Mouse (Mus musculus): ENCODE measurements around the gene Drd2.

Drd2 gene

DNA sequence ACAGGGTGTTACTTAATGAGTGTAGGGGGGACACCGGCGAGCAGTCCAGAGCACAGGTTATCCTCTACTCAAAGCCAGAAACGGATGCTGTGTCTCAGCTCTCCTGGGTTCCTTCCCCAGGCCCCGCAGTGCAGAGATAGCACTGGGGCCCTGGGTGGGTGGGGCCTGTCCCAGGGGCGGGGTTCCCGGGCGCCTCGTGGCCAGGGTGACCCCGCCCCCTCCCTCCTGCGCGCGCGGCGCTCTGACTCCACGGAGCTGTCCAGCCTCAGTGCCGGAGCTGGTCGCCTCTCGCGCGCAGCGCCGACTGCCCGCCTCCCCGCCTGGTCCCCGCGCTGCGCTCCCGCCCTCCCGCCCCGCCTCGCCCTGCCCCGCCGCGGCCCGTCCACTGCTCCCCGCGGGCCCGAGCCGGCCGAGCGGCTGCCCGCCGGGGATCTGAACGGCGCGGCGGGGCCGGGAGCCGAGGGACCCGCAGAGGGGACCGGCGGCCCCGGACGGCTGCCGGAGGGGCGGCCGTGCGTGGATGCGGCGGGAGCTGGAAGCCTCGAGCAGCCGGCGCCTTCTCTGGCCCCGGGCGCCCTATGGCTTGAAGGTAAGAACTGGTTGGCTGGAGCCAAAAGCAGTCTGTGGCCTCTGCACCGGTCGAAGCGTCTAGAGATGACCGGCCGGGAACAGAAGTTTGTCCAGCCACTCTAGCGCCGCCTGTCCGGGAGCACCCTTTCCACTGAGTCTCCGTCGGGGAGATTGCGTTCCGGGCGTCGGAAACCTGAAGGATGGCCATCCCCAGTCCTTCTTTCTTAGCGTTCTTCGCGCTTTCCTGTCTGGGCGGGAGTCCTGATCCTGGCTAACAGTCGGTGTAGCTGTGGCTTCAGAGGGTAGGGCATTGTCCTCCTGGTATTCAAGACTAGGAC is at the start of gene Drd2:
Drd2 (plus strand) TSS at position 492 of the 908 bp plus-strand sequence.
- no peak for DNase-seq

GRCm38 (mm10) chr9:49295101-49295500 is 45.3 kb upstream of the Drd2 start:
- DNase-seq = no peak

DNA sequence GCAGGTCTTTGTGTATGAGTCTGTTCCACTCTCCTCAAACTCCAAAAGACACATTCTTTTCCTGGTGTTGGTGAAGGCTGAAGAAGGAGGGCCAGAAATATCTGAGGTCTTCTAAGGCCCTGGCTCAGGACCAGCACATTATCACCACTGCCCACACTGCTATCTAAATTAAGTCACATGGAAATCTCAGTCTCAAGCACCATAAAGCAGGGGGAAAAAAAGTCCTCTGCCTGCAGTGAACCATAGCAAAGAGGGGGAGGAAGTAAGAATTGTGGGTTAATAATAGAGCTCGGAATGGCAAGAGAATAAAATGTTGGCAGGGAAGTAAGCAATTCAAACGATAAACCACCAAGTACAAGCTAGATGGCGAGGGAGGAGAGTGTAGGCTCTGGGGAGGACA is 32.9 kb upstream of the Drd2 start:
- no peak for DNase-seq

DNA sequence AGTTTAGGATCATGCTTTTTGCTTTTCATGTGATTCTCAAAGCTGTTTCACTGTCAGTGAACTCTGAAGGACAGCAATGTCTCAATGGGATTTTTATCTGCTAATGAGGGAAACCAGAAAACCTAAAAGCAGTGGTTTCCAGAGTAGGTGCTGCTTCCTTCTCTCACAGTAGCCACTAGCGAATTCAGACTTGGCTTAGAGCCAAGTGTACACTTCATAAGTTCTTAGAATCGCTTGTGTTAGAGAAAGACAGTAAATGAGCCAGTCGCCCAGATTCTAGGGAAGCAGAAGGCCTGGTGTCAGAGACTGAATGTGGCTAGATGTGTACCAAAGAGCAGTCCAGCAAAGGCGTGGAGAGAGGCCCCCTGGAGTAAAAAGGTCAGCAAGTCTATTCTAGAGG is 29.6 kb upstream of the Drd2 start:
- no peak for DNase-seq

GRCm38 (mm10) chr9:49318638-49319037 is 21.8 kb upstream of the Drd2 start:
- DNase-seq = no peak

DNA sequence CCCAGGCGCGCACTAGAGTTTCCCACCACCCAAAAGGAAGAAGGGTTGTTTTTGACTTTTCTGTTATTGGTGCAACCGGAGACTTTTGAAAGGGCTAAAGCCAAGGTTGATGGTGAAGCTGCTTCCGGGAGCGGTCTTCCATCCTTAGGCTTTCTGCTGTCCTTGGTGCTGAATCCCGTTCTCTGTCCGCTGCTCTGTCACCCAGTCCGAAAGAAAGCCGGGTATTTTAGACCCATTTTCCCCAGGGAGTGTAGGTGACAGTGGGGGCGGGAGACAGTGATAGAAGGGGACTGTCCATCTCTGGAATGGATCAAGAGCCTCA is 578 bp downstream of the Drd2 start:
- DNase-seq = no peak

DNA sequence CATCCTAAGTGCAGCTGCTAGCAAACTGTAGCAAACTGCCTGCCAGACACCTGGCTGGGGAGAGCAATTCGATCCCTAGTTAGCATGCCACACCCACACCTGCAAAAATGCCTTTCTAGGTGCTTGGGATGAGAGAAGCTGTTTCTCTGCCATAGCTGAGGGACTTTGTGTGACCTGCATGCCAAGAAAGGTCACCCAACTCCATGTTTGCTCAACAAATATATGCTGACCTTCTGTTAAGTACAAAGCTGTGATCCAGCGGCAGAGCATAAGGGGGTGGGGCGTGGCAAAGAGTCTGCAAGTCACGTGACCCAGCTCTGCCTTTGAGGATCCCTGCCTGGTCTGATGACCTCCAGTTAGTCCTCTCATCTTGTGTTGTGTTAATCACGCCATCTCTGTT is 25.3 kb downstream of the Drd2 start:
- no peak for DNase-seq

DNA sequence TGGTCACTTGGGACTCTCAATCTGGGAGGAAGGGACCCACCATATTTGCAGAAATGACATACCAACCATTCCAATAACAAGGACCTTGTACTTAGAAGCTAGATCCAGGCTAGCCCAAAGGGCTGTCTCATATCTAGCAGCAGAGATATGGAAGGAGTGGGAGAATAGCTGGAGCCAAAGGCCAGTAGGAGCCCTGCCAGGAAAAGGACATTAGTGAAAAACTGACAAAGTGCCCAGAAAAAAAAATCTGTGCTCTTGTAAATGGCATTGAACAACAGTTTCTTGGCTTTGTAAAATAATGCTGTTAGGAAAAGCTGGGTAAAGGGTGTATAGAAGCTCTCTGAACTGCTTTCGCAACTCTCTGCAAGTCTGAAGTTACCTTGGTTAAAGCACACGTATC is 33.5 kb downstream of the Drd2 start:
- DNase-seq = no peak

GRCm38 (mm10) chr9:49379962-49380361 is 39.5 kb downstream of the Drd2 start:
- no peak for DNase-seq

DNA sequence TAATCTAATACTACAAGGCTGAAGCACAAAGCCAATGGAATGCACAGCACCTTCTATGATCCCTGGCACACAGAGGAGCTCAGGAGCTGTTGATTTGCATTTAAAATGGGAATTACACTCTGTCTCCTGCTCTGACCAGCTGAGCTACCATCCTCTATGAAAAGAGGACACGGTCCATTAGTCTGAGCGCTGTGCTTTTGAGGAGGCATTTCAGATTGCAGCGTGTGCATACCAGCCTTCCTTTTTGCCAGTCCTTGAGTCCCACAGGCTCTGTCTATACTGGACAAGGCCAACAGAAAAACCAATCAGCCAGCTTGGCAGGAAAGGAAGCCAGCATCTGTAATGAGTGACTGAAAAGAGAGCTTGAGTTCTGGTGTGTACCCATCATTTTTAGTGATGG is 43.6 kb downstream of the Drd2 start:
- DNase-seq = no peak

- DNase-seq = no peak
Observed at GRCm38 (mm10) chr9:49384855-49385254, 44.4 kb downstream of the Drd2 start.

DNA sequence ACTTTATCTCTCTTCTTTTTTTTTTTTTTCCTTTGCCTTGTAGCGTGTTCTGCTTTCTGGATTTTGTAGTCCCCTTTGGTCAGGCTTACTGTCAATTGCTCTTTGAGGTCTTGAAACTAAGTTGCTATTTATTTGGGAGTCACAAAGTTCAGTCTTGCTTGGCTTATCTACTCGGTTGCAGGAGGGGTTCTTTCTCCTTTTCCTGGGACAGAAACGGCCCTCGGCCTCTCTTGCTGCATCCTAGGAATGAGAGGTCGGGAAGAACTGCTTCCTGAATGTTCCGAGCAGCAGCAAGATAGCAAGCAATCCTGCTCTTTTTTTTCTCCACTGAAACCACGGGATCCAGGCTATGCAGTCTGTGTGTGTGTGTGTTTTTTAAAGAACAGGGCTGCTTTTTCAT is 44.9 kb downstream of the Drd2 start:
- DNase-seq = no peak

DNA sequence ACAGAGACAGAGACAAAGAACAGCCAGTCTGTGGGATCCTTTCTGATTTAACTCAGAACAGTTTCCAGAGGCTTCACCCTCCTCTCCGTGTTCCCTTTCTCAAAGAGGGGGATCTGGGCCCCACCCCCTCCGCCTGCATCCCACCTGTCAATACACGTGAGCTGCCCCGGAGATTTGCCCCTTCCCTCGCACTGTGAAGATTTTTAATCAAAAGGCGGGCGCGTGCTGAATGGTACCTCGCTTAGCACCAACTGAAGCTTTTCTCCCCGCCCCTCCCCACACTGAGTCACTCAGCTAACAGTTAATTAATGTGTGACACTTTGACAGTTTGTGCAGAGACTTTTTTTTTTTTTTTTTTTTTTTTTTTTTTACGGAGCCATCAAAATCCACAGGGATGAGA is 45.7 kb downstream of the Drd2 start:
- DNase-seq = no peak

GRCm38 (mm10) chr9:49392242-49392641 is 51.8 kb downstream of the Drd2 start:
- DNase-seq = no peak

DNA sequence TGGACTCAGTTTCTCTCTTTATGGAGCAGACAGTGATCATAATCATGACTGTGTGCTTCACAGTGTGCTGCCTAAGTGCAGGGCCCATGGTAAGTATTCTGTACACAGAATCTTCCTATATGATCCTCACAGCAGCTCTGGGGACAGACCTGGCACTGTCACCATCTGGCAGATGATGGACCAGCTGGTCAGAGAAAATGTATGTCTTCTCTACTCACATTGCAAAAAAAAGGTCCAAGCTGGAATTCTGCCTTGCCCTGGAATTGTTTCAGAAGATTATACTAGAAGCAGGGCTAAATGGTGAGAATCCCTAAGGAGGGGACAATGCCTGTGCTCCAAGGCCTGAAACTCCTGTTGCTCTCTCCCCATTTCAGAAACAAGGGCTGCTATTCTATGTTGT is 55.6 kb downstream of the Drd2 start:
- DNase-seq = no peak

DNA sequence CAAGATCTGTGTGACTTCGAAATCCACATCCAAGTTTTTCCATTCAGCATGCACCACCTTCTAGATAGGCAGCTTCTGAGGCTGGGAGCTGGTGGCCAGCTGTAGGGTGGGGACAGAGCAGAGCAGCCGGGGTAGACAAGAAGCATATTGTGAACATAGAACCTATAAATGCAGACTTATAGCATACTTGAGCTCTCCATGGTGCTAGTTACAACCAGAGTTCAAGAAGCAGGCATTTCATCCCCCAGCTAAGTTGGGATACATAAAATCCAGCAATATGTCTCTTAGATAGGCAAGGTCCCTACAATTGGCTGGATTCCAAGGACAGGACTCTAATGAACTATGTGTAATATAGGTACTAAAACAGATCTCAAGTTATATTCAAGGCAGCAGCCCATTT is 63.3 kb downstream of the Drd2 start:
- no peak for DNase-seq

DNA sequence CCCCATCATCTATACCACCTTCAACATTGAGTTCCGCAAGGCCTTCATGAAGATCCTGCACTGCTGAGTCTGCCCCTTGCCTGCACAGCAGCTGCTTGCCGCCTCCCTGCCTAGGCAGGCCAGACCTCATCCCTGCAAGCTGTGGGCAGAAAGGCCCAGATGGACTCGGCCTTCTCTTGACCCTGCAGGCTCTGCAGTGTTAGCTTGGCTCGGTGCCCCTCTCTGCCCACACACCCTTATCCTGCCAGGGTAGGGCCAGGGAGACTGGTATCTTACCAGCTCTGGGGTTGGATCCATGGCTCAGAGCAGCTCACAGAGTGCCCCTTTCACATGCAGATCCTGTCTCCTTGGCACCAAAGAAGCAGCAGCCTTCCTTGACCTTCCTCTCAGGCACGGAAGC is 66.6 kb downstream of the Drd2 start:
- DNase-seq = no peak

DNA sequence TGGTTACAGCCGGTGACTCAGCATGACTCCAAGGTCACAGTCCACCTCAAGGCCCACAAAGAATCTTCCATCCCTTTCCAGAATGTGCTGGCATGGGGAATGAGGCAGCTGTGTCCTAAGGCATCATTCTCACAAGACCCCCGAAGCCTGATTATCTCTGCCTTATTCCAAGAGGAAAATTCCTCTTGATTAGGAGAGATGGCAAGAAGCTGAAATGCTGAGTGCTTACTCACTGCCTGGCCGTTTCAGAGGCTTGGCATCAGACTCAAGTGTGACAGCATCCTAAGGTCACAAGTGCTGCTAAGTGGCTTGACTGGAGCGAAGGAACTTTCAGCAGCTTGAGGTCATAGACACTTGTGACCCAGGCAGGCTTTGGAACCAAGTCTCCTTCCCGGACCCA is 70.2 kb downstream of the Drd2 start:
- DNase-seq = no peak

- DNase-seq = no peak
Observed at GRCm38 (mm10) chr9:49423866-49424265, 83.4 kb downstream of the Drd2 start.

GRCm38 (mm10) chr9:49425585-49425984 is 85.2 kb downstream of the Drd2 start:
- no peak for DNase-seq

DNA sequence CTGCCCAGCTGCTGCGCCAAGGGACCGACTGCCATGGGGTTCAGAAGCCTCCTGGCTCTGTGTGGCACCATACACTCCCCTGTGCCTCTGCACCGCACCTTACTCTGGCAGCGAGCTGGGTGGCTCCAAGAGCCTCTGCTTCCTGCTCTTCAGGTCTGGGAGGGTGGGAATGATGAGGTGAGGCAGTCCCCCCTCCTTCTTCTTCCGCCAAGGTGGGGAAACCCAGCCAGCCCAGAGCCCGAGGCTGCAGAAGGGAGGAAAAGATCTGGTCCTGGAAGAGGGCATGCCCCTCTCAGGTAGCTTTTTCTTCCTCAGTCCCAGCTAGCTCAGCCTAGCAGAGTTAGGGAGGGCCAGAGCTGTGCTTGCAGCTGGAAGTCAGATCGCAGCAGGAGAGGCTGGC is 86.5 kb downstream of the Drd2 start, which contains the start of gene Ankk1:
Ankk1 (minus strand) TSS at position 101 of the 400 bp plus-strand sequence.
- no peak for DNase-seq

GRCm38 (mm10) chr9:49427478-49427877 is 87.1 kb downstream of the Drd2 start:
- no peak for DNase-seq

DNA sequence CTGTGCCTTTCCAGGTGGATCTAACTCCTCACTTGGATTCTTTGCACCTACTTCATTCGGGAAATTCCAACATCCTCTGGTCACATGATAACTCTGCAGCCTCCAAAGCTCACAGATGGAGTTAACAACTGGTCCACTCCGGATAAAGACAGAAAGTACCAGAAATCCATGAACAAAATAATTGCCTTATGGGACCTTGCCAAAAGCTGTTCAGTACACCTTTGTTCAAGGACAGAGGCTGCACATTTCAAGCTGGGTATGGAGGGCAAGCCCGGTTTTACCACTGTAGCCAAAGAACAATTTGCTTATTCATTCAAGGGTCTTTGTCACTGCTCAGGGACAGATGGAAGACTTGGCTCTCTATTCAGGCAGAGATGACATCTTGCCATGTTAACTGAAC is 102.2 kb downstream of the Drd2 start:
- no peak for DNase-seq

DNA sequence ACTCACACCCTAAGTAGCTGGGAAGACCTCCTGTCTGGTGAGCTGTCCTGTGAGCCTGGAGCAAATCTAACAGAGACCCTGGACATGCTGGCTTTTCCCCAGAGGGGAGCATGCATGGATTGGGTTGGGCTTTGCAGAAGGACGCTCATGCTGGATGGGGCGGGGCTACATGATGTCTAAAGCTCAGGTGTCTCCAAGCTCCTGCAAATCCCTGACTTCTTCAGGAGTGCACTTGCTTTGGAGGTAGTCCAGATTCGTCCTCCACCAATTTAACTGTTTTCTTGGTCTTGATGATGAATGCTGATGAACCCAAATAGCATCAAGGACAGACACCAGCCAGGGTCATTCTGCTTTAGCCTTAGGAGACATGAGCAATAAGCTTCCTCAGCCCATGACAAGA is 110.1 kb downstream of the Drd2 start:
- DNase-seq = no peak

DNA sequence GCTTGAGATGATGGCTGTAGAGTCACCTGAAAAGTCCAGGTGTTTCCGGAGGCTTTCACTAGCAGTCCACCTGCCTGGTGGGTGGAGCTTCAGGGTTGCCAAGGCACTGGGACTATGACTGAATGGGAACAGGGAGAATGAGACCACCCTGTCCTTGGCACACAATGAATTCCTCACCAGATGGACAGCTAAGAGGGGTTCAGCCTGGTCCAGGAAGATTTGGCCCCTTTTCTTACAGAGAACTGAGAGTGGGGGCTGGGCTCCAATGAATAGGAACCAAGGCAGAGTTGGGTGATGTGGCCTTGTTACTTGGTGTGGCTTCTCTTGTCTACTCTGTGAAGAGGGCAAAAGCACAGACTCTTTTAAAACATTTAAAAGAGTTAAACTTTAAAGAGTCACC is 112.0 kb downstream of the Drd2 start:
- no peak for DNase-seq
